Mouse (Mus musculus) small intestine, adult 2 months (tissue): ENCODE data around the gene Catsper1. TPM values are rescaled to one million over a fixed set of nuclear protein-coding genes. Genes with fewer than 3 reads are reported as not detected.

Experiments used
- H3K27ac ChIP-seq: fragments of 200-500 bp; 2 replicates; pipeline ENCODE4 v1.5.1; 2012; ENCODE audit warnings: low read depth, low read length, control low read depth, inconsistent platforms; ENCODE audit not compliant: insufficient read depth
- H3K27me3 ChIP-seq: fragments of 200-500 bp; 2 replicates; pipeline ENCODE4 v1.6.1; 2012; ENCODE audit warnings: mild to moderate bottlenecking, moderate library complexity, low read length, inconsistent platforms; ENCODE audit not compliant: control insufficient read depth, insufficient read depth
- H3K36me3 ChIP-seq: fragments of 200-500 bp; 2 replicates; pipeline ENCODE4 v1.6.1; 2012; ENCODE audit warnings: mild to moderate bottlenecking, low read length, control low read depth, inconsistent platforms; ENCODE audit not compliant: control insufficient read depth, insufficient read depth
- H3K4me1 ChIP-seq: fragments of 200-500 bp; 2 replicates; pipeline ENCODE4 v1.6.1; 2012; ENCODE audit warnings: low read length, inconsistent platforms, mixed read lengths; ENCODE audit not compliant: control insufficient read depth, insufficient read depth, insufficient read length
- H3K4me3 ChIP-seq: fragments of 200-500 bp; 2 replicates; pipeline ENCODE4 v1.5.1; 2012; ENCODE audit warnings: low read depth, mild to moderate bottlenecking, control low read depth, inconsistent platforms, low read length, moderate library complexity
- CTCF ChIP-seq: fragments of 200-500 bp; IDR thresholded peaks from 2 replicates; pipeline ENCODE4 v1.5.1; 2012; ENCODE audit warnings: low read depth, mild to moderate bottlenecking, control low read depth, inconsistent platforms, low read length, moderate library complexity, mixed read lengths; ENCODE audit not compliant: insufficient replicate concordance, insufficient read length; ENCODE audit errors: extremely low read depth
- POLR2A ChIP-seq: fragments of 200-500 bp; IDR thresholded peaks from 2 replicates; pipeline ENCODE4 v1.6.1; 2012; ENCODE audit warnings: low read depth, mild to moderate bottlenecking, control low read depth, inconsistent platforms, low read length, moderate library complexity
- WGBS: fragments of 180-500 bp; shearing (Covaris S2); methylation state at CpG from one replicate; pipeline ENCODE4 v1.1.7; 2018; 5-methylcytosine and 5-hydroxymethylcytosine counted together
- polyA plus RNA-seq: library from polyadenylated mRNA; depleted of rRNA; stranded (reverse); fragments of >200 nt; gene quantifications from 2 replicates; pipeline ENCODE4 v1.2.3, GENCODE M21; 2012

Gene Catsper1
- polyA plus RNA-seq, 1 experiment = not detected

DNA sequence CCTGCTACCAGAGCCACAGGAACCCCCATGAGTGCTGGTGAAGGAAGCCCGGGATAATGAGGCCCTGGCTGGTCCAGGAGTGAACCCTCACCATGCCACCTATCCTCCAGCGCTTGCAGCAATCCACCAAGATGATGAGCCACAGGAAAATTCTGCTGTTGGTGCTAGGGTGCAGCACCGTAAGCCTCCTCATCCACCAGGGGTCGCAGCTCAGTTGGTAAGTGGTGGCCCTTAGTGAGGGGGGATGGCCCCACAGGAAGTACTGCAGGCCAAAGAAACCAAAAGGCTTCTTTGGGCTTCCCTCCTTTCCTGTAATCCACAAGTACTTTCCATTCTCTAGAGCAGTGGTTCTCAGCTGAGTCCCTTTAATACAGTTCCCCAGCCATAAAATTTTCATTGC is 33.1 kb upstream of the Catsper1 start:
- WGBS = 6% methylated on average over 4 of the region's 4 CpGs
- Histone ChIP-seq H3K27ac (no peak overlapping the region), H3K4me1 (peaks cover 3% of the 10 kb centered on the region; the same call in 1 of the 2 replicates), H3K27me3 (peaks cover 3% of the 10 kb centered on the region; the same call in 1 of the 2 replicates), H3K4me3 (no peak overlapping the region), H3K36me3 (no peaks in the 10 kb centered on the region)
- TF ChIP-seq POLR2A (no peak), CTCF (peak; percentile 44; the same call in 1 of the 2 replicates)

- WGBS = 84% methylated on average over 6 of the region's 6 CpGs
- peaks cover 3% of the 10 kb centered on the region; the same call in 1 of the 2 replicates for H3K27me3 ChIP-seq
- peaks cover 3% of the 10 kb centered on the region; the same call in 1 of the 2 replicates for H3K4me1 ChIP-seq
- H3K27ac ChIP-seq = no peak overlapping the region
- TF ChIP-seq CTCF (no peak), POLR2A (no peak)
- H3K36me3 ChIP-seq = no peaks in the 10 kb centered on the region
- no peak overlapping the region for H3K4me3 ChIP-seq
Observed at GRCm38 (mm10) chr19:5306279-5306678, 29.3 kb upstream of the Catsper1 start.

GRCm38 (mm10) chr19:5306968-5307734 is 28.4 kb upstream of the Catsper1 start:
- Histone ChIP-seq H3K27me3 (peaks cover 3% of the 10 kb centered on the region; the same call in 1 of the 2 replicates), H3K27ac (no peak overlapping the region), H3K36me3 (no peaks in the 10 kb centered on the region), H3K4me1 (peaks cover 3% of the 10 kb centered on the region; the same call in 1 of the 2 replicates), H3K4me3 (peak overlapping the region; percentile 50)
- 44% methylated on average over 98 of the region's 98 CpGs for WGBS
- TF ChIP-seq POLR2A = no peak
- TF ChIP-seq CTCF = no peak

DNA sequence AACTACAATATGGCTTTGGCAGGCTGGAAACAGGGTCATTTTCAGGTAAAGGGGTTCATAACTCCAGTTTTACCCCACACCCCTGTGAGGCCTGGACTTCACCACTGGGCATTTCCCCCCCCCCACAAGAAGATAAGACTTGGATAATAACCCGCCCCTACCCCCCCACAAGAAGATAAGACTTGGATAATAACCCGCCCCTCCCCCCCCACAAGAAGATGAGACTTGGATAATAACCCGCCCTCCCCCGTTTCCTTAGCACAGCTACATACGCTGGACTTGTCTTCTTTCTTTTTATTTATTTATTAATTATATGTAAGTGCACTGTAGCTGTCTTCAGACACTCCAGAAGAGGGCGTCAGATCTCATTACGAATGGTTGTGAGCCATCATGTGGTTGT is 26.5 kb upstream of the Catsper1 start:
- Histone ChIP-seq H3K27me3 (peaks cover 3% of the 10 kb centered on the region; the same call in 1 of the 2 replicates), H3K4me3 (no peak overlapping the region), H3K36me3 (no peaks in the 10 kb centered on the region), H3K27ac (no peak overlapping the region), H3K4me1 (peaks cover 3% of the 10 kb centered on the region; the same call in 1 of the 2 replicates)
- WGBS = 79% methylated on average over 7 of the region's 7 CpGs
- TF ChIP-seq POLR2A (no peak), CTCF (no peak)

- 81% methylated on average over 8 of the region's 8 CpGs for WGBS
- Histone ChIP-seq H3K4me3 (no peak overlapping the region), H3K4me1 (no peaks in the 10 kb centered on the region), H3K36me3 (no peaks in the 10 kb centered on the region), H3K27ac (no peak overlapping the region), H3K27me3 (no peaks in the 10 kb centered on the region)
- TF ChIP-seq POLR2A (no peak), CTCF (no peak)
Observed at GRCm38 (mm10) chr19:5313189-5313588, 22.4 kb upstream of the Catsper1 start.

- Histone ChIP-seq H3K36me3 (no peaks in the 10 kb centered on the region), H3K4me1 (no peaks in the 10 kb centered on the region), H3K27me3 (no peaks in the 10 kb centered on the region), H3K27ac (no peak overlapping the region), H3K4me3 (peak overlapping the region; percentile 24)
- no peak for TF ChIP-seq POLR2A
- TF ChIP-seq CTCF = no peak
- WGBS = 15% methylated on average over 17 of the region's 17 CpGs
Observed at GRCm38 (mm10) chr19:5323801-5324200, 11.7 kb upstream of the Catsper1 start.

DNA sequence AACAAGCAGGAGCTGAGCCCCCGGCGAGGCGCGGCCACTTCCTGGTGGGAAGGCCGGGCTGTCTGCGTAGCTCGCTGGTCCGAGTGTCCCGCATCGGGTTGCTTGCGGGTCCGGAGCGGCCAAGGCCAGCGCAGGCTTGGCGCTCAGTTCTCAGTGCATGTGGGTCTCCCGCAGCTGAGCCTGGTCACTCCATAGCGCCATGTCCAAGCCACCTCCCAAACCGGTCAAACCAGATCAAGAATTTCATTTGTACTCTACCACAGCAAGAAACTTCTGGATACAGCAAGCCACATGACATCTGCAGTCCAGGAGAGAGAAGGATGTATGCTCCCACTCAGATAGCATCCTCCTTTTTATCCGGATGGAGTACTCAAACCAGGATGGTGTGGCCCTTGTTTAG is 7.6 kb upstream of the Catsper1 start:
- Histone ChIP-seq H3K27ac (no peak overlapping the region), H3K27me3 (no peaks in the 10 kb centered on the region), H3K36me3 (no peaks in the 10 kb centered on the region), H3K4me3 (no peak overlapping the region), H3K4me1 (no peaks in the 10 kb centered on the region)
- WGBS = 64% methylated on average over 19 of the region's 19 CpGs
- TF ChIP-seq CTCF (no peak), POLR2A (no peak)
